Mouse (Mus musculus) forebrain, postnatal 0 days (tissue): ENCODE measurements at regions not wholly inside any gene's neighbourhood (a gene's known extent, or its start where the extent isn't known, plus 50 kb on each side); places are given as distances from the start of the nearest gene placed in this dataset.

Experiments used
- ATAC-seq: fragments of 200-750 bp; cut with Nextera tagmentation; 2 replicates; pipeline ENCODE4 v1.8.0; 2017; ENCODE audit warnings: mild to moderate bottlenecking, moderate library complexity
- DNase-seq: peaks from one replicate; pipeline ENCODE4 v3.0.0-alpha.2; 2015
- H3K27ac ChIP-seq: fragments of 300-500 bp; sonication (generic); 2 replicates; pipeline ENCODE4 v1.5.1; 2014; ENCODE audit warnings: low read depth, mild to moderate bottlenecking, antibody characterized with exemption, low read length, moderate library complexity, mixed read lengths
- H3K27me3 ChIP-seq: fragments of 300-500 bp; sonication (generic); 2 replicates; pipeline ENCODE4 v1.6.1; 2014; ENCODE audit warnings: mild to moderate bottlenecking, low read length, mixed read lengths; ENCODE audit not compliant: insufficient read depth
- H3K36me3 ChIP-seq: fragments of 300-500 bp; sonication (generic); 2 replicates; pipeline ENCODE4 v1.6.1; 2014; ENCODE audit warnings: mild to moderate bottlenecking, moderate library complexity; ENCODE audit not compliant: insufficient read depth
- H3K4me1 ChIP-seq: fragments of 300-500 bp; sonication (generic); 2 replicates; pipeline ENCODE4 v1.6.1; 2014; ENCODE audit warnings: antibody characterized with exemption; ENCODE audit not compliant: insufficient read depth
- H3K4me2 ChIP-seq: fragments of 300-500 bp; sonication (generic); 2 replicates; pipeline ENCODE4 v1.6.1; 2014; ENCODE audit warnings: low read depth, mild to moderate bottlenecking, moderate library complexity
- H3K4me3 ChIP-seq: fragments of 300-500 bp; sonication (generic); 2 replicates; pipeline ENCODE4 v1.5.1; 2014; ENCODE audit warnings: low read depth, low read length, mixed read lengths
- H3K9ac ChIP-seq: fragments of 300-500 bp; sonication (generic); 2 replicates; pipeline ENCODE4 v1.6.1; 2014; ENCODE audit warnings: mild to moderate bottlenecking
- H3K9me3 ChIP-seq: fragments of 300-500 bp; sonication (generic); 2 replicates; pipeline ENCODE4 v1.6.1; 2016; ENCODE audit warnings: low read length
- CTCF ChIP-seq: sonication (generic); IDR thresholded peaks from 2 replicates; pipeline ENCODE4 v1.5.1; 2016; ENCODE audit warnings: antibody characterized with exemption, control low read depth, low read depth
- WGBS: fragments of 180-500 bp; shearing (Covaris S2); extraction: QIAGEN DNeasy Blood & Tissue Kit; methylation state at CpG from one replicate; pipeline ENCODE4 v1.1.7; 2014; 5-methylcytosine and 5-hydroxymethylcytosine counted together

DNA sequence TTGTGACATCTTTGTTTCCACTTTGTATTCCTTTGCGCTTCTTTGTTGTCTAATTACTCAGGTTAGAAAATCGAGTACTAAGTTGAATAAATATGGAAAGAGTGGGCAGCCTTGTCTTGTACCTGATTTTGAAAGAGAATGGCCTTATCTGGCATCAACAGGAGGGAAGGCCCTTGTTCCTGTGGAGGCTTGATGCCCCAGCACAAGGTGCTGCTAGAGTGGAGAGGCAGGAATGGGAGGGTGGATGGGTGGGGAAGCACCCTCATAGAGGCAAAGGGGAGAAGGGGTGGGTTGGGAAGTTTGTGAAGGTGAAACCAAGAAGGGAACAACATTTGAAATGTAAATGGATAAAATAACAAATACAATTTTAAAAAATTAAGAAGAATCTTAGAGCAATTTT is 418.9 kb upstream of the Cdh9 start:
- H3K27ac ChIP-seq, result no peak overlapping the region
- H3K9ac ChIP-seq, result no peak overlapping the region
- 91% methylated on average over 2 of the region's 2 CpGs for WGBS
- DNase-seq, result no peak
- H3K4me3 ChIP-seq, result no peak overlapping the region
- H3K4me1 ChIP-seq, result no peaks in the 10 kb centered on the region
- H3K4me2 ChIP-seq, result no peak overlapping the region
- no peaks in the 10 kb centered on the region for H3K27me3 ChIP-seq
- no peak for TF ChIP-seq CTCF
- no peak for ATAC-seq
- H3K9me3 ChIP-seq, result no peaks in the 10 kb centered on the region
- no peaks in the 10 kb centered on the region for H3K36me3 ChIP-seq

DNA sequence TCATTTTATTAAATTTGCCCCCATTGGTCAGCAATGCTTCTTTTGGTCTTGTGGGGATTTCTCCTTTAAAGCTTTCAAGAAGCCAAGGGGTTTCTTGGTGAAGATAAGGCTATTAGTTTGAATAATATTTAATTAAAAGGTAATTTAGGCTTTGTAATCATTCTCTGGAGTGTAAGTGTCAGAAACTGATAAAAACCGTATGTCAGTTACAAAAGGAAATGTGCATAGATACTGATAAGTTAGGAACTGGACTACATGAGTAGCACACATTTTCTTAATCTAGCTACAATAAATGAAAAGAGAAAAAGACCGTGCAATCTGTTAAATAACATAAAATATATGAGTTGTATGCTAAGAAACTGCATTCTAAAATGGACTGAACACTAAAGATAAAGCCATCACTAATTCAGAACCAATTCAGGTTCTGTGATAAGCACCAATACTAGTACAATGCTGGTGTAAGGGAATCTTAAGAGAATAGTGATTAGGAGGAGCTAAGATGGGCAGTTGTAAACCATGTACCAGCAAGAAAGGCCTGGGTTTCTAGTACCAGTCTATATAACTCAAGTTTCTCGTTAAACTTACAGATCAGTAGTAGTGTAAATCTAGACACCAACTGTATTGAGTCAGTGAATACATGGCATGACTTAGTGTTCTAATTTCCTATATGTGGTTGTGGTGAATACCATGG is 416.5 kb upstream of the Cdh9 start:
- no peak for TF ChIP-seq CTCF
- Histone ChIP-seq H3K4me3 (no peak overlapping the region), H3K4me1 (no peaks in the 10 kb centered on the region), H3K9ac (no peak overlapping the region), H3K4me2 (no peak overlapping the region), H3K27me3 (no peaks in the 10 kb centered on the region), H3K9me3 (no peaks in the 10 kb centered on the region), H3K36me3 (no peaks in the 10 kb centered on the region), H3K27ac (no peak overlapping the region)
- DNase-seq (no peak), ATAC-seq (no peak)
- 88% methylated on average over 3 of the region's 3 CpGs for WGBS

- no peak for DNase-seq
- no peak for ATAC-seq
- no peak overlapping the region for H3K9ac ChIP-seq
- H3K27ac ChIP-seq, result no peak overlapping the region
- no peak overlapping the region for H3K4me3 ChIP-seq
- no peaks in the 10 kb centered on the region for H3K4me1 ChIP-seq
- no peaks in the 10 kb centered on the region for H3K36me3 ChIP-seq
- H3K27me3 ChIP-seq, result no peaks in the 10 kb centered on the region
- no peak overlapping the region for H3K4me2 ChIP-seq
- H3K9me3 ChIP-seq, result no peaks in the 10 kb centered on the region
- TF ChIP-seq CTCF, result no peak
Measured at GRCm38 (mm10) chr15:16312721-16313120, 415.8 kb upstream of the Cdh9 start.

DNA sequence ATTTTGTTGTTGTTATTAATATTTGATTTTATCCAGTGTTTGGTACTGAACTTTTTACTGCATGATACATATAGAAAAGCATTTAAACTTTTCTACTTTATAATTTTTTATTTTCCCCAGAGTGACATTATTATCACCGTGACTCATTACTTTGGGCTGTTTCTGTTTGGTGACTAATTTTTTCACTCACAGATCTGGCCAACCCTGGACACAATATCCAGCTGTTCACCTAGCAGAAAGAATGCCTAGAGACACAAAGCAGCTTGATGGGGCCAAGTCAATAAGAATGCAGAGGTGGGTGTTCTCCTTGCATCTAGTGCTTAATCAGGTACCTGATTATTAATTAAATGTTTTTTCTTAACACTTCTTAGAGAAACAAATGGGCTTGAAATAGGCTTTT is 414.7 kb upstream of the Cdh9 start:
- Histone ChIP-seq H3K9me3 (no peaks in the 10 kb centered on the region), H3K27me3 (no peaks in the 10 kb centered on the region), H3K4me2 (no peak overlapping the region), H3K4me1 (no peaks in the 10 kb centered on the region), H3K36me3 (no peaks in the 10 kb centered on the region), H3K4me3 (no peak overlapping the region), H3K27ac (no peak overlapping the region), H3K9ac (no peak overlapping the region)
- ATAC-seq (no peak), DNase-seq (no peak)
- no peak for TF ChIP-seq CTCF
- WGBS, result 80% methylated on average over 1 of the region's 1 CpGs

- no peaks in the 10 kb centered on the region for H3K9me3 ChIP-seq
- H3K27me3 ChIP-seq, result no peaks in the 10 kb centered on the region
- DNase-seq, result no peak
- TF ChIP-seq CTCF, result no peak
- no peaks in the 10 kb centered on the region for H3K4me1 ChIP-seq
- no peak overlapping the region for H3K4me3 ChIP-seq
- ATAC-seq, result no peak
- H3K36me3 ChIP-seq, result no peaks in the 10 kb centered on the region
- H3K4me2 ChIP-seq, result no peak overlapping the region
- WGBS, result 58% methylated on average over 6 of the region's 6 CpGs
- H3K27ac ChIP-seq, result no peak overlapping the region
- H3K9ac ChIP-seq, result no peak overlapping the region
Measured at GRCm38 (mm10) chr15:16314606-16315005, 413.9 kb upstream of the Cdh9 start.

GRCm38 (mm10) chr15:16315085-16315484 is 413.5 kb upstream of the Cdh9 start:
- no peaks in the 10 kb centered on the region for H3K4me1 ChIP-seq
- 76% methylated on average over 1 of the region's 1 CpGs for WGBS
- DNase-seq (no peak), ATAC-seq (no peak)
- H3K27me3 ChIP-seq, result no peaks in the 10 kb centered on the region
- H3K4me2 ChIP-seq, result no peak overlapping the region
- H3K9me3 ChIP-seq, result no peaks in the 10 kb centered on the region
- TF ChIP-seq CTCF, result no peak
- H3K9ac ChIP-seq, result no peak overlapping the region
- no peaks in the 10 kb centered on the region for H3K36me3 ChIP-seq
- no peak overlapping the region for H3K27ac ChIP-seq
- no peak overlapping the region for H3K4me3 ChIP-seq

DNA sequence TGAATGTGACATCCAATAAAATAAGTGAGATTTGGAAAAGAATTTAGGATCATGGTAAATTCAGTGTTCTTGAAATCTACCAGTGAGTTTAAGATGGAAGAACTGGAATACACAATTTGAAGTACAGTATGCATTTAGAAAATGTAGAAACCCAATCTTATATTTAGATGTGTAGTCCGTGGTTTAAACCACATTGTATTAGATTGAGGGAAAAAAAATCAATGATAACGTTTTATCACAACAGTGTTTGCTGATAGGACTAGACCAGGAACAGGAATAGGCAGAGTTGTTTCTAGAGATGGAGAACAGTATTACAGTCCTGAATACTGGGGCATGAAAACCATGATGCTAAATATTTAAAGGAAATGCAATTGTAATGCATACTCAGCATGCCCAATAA is 402.2 kb upstream of the Cdh9 start:
- Histone ChIP-seq H3K9ac (no peak overlapping the region), H3K4me1 (no peaks in the 10 kb centered on the region), H3K4me3 (no peak overlapping the region), H3K27me3 (no peaks in the 10 kb centered on the region), H3K27ac (no peak overlapping the region), H3K4me2 (no peak overlapping the region), H3K9me3 (no peaks in the 10 kb centered on the region), H3K36me3 (no peaks in the 10 kb centered on the region)
- no peak for TF ChIP-seq CTCF
- WGBS, result 80% methylated on average over 2 of the region's 2 CpGs
- DNase-seq (no peak), ATAC-seq (no peak)
